Mouse (Mus musculus): ENCODE results near the gene Ric3. TPM values are rescaled to one million over a fixed set of nuclear protein-coding genes. Genes with fewer than 3 reads are reported as not detected.
A peak's percentile ranks its signal among the peaks of the same experiment; 100 is the strongest.
"Not testable (repeated sequence)": the region's sequence is repeated elsewhere in the genome, so short reads cannot be mapped to it uniquely, and the experiment has no call there.

The Ric3 gene
- 2.4 TPM in 1 of 2 replicates, not detected in the other for polyA plus RNA-seq (2011; ENCODE audit: insufficient read depth, insufficient read length, low replicate concordance, missing spikeins)

DNA sequence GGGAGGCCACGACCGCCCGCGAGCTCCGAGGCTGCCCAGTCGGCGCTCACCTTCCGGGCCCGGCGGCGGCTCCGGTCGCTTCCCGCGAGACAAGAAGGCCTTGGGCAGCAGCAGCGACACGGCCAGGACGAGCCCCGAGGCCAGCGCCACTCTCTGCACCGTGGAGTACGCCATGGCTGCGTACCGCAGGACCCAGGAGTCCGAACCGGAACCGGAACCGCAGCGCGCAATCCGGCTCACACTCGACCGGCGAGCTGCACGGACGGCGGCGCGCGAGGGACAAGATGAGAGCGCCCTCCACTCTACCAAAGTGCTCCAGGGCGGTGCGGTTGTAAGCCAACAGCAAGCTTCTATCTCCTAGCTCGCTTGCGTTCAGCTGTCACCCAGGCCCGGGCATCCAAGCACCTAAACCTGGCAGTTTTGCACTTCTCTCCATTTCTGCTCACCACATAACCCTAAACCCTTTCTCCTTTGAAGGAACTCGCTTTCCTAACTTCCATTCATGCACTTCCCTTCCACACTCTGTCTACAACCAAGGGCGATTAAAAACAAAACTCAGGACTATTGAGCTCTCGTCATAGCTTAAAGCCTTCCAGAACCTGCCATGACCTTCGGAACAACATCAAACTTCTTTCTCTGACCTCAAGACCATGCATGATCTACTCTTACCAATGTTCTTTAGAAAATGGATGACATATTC, at the start of gene Ric3:
TSS of gene Ric3 (minus strand) at position 219 of the 700 bp plus-strand sequence.
- TF ChIP-seq CTCF (IDR thresholded peaks at IDR 0.05; ENCODE audit: control insufficient read depth, insufficient read depth, low read length), result no peak
- TF ChIP-seq POLR2A (IDR thresholded peaks at IDR 0.05; ENCODE audit: borderline replicate concordance, control insufficient read depth, low read depth, low read length), result no peak
- Histone ChIP-seq H3K27ac (ENCODE audit: control insufficient read depth, insufficient read depth, low read depth, low read length, poor library complexity) (no peak within 1 kb of the TSS; the same call in 1 of the 2 replicates), H3K4me1 (ENCODE audit: control insufficient read depth, insufficient read depth, low read length) (no peaks in the 10 kb centered on the region), H3K4me3 (replicated peaks; ENCODE audit: control insufficient read depth, low read depth, low read length) (peak within 1 kb of the TSS; percentile 31)
- WGBS, result 5% methylated on average over 50 of the region's 50 CpGs

DNA sequence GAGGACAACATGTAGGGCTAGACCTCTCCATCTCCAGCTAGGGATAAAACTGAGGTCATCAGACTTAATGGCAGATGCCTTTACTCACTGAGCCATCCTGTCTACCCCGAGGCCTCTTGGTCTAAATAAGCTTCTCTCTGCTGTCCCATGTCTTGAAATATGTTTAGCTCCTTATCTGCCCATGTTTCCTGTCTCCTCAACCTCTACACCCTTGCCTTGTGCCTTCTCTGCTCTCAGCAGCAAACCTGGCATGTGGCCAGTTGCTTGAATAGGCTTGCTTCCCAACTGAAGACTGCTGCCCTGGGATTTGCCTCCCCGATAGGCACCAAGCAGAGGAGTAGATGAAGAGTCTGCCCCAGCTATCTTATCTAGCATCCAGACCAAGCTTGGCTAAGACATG, 48.4 kb upstream of the Ric3 start:
- TF ChIP-seq CTCF (IDR thresholded peaks at IDR 0.05; ENCODE audit: control insufficient read depth, insufficient read depth, low read length), result no peak
- no peak for TF ChIP-seq POLR2A (IDR thresholded peaks at IDR 0.05; ENCODE audit: borderline replicate concordance, control insufficient read depth, low read depth, low read length)
- WGBS, result 44% methylated on average over 2 of the region's 2 CpGs
- Histone ChIP-seq H3K4me1 (ENCODE audit: control insufficient read depth, insufficient read depth, low read length) (no peaks in the 10 kb centered on the region; the same call in 1 of the 2 replicates), H3K27ac (ENCODE audit: control insufficient read depth, insufficient read depth, low read depth, low read length, poor library complexity) (no peak overlapping the region), H3K4me3 (replicated peaks; ENCODE audit: control insufficient read depth, low read depth, low read length) (no peak overlapping the region)

DNA sequence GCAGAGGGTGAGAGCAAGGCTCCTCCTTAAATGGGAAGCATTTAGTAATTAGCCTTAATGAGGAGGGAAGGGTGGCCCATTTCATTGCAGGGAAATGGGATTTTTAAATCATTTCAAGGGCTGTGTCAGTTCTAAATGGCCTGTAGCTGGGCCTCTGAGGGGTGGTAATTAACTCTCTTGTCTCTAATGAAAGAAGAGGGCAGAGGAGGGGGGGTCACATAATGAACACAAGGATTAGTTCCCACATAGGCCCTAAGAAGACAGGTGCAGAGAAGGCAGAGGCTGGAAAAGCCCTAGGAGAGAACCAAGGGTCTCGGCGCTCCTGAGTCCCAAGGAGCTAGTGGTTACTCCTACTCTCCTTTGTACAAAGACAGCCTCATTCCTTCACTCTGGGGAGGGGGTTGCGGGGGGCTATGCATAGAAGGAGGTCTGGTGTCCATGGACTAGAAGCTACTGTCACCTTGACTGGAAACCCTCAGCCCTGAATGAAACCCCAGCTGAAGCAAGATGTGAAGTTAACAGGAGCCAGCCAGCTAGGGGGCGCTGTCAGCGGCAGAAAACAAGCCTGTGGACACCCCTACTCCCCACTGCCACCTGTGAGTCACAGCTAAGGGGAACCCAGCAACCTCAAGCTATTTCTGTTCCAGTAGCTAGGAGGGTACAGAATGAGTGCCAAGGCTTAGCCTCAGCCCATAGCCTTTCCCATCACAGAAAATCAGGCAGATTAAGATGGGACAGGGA, 47.0 kb upstream of the Ric3 start:
- Histone ChIP-seq H3K4me3 (replicated peaks; ENCODE audit: control insufficient read depth, low read depth, low read length) (no peak overlapping the region), H3K27ac (ENCODE audit: control insufficient read depth, insufficient read depth, low read depth, low read length, poor library complexity) (no peak overlapping the region), H3K4me1 (ENCODE audit: control insufficient read depth, insufficient read depth, low read length) (no peaks in the 10 kb centered on the region; the same call in 1 of the 2 replicates)
- no peak for TF ChIP-seq POLR2A (IDR thresholded peaks at IDR 0.05; ENCODE audit: borderline replicate concordance, control insufficient read depth, low read depth, low read length)
- no peak for TF ChIP-seq CTCF (IDR thresholded peaks at IDR 0.05; ENCODE audit: control insufficient read depth, insufficient read depth, low read length)
- WGBS, result 76% methylated on average over 5 of the region's 5 CpGs

DNA sequence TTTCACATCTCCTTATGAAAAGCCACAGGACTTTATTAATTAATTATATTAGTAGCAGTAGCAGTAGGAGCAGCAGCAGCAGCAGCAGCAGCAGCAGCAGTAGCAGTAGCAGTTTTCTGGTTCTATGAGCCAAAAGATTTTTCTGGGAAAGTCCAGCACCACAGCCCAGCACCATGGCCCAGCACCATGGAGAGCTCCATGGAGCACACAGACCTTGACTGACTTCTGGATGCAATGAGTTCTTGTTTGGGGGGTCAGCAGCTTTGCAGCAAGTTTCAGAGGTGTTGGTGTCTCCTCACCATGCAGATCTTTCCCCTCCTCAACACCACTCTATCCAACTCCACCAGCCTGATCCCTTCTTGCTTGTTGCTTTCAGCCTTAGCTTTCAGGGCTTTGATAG, 46.3 kb upstream of the Ric3 start:
- TF ChIP-seq CTCF (IDR thresholded peaks at IDR 0.05; ENCODE audit: control insufficient read depth, insufficient read depth, low read length), result no peak
- TF ChIP-seq POLR2A (IDR thresholded peaks at IDR 0.05; ENCODE audit: borderline replicate concordance, control insufficient read depth, low read depth, low read length), result no peak
- Histone ChIP-seq H3K27ac (ENCODE audit: control insufficient read depth, insufficient read depth, low read depth, low read length, poor library complexity) (no peak overlapping the region), H3K4me3 (replicated peaks; ENCODE audit: control insufficient read depth, low read depth, low read length) (no peak overlapping the region), H3K4me1 (ENCODE audit: control insufficient read depth, insufficient read depth, low read length) (no peaks in the 10 kb centered on the region; the same call in 1 of the 2 replicates)

DNA sequence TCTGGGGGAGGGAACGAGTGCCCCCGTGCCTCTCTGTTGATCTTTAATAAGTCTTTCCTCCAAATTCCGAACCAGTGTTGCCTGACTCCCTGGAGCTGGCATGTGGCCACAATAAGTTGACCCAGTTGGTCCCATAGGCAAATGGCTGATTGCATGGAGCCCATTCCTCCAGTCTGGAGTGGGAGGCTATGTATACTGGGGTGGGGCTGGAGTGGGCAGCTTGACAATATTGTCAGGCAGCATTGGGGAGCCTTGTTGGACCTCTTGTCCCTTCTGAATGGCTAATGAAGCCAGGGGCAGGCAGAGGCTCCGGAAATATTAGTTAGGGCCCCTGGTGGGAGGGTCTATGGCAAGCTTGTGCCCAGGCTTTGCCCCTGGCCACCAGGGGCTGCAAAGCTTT, 32.8 kb upstream of the Ric3 start:
- peaks cover 1% of the 10 kb centered on the region; the same call in 1 of the 2 replicates for H3K4me1 ChIP-seq (ENCODE audit: control insufficient read depth, insufficient read depth, low read length)
- 49% methylated on average over 4 of the region's 4 CpGs for WGBS
- H3K27ac ChIP-seq (ENCODE audit: control insufficient read depth, insufficient read depth, low read depth, low read length, poor library complexity), result no peak overlapping the region
- TF ChIP-seq CTCF (IDR thresholded peaks at IDR 0.05; ENCODE audit: control insufficient read depth, insufficient read depth, low read length) (no peak), POLR2A (IDR thresholded peaks at IDR 0.05; ENCODE audit: borderline replicate concordance, control insufficient read depth, low read depth, low read length) (no peak)
- no peak overlapping the region for H3K4me3 ChIP-seq (replicated peaks; ENCODE audit: control insufficient read depth, low read depth, low read length)

DNA sequence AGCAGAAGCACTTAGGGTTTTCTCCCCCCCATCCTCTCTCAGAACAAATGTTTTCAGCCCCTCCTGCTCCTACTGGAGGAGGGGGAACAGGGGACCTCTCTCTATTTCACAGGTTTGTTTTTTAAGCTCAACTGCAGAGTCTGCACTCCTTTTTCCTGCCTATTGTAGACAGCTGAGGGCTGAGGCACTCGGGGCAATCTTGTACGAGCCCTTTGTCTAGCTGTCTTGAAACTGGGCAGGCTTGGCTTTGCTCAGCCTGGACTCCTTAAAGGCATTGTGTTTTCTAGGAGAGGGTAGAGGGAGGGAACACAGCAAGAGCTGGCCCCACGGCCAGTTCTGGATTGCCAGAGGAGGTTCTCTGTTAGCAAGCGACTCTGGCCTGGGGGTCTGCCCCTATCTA, 32.4 kb upstream of the Ric3 start:
- not testable (repeated sequence) for H3K4me1 ChIP-seq (ENCODE audit: control insufficient read depth, insufficient read depth, low read length)

DNA sequence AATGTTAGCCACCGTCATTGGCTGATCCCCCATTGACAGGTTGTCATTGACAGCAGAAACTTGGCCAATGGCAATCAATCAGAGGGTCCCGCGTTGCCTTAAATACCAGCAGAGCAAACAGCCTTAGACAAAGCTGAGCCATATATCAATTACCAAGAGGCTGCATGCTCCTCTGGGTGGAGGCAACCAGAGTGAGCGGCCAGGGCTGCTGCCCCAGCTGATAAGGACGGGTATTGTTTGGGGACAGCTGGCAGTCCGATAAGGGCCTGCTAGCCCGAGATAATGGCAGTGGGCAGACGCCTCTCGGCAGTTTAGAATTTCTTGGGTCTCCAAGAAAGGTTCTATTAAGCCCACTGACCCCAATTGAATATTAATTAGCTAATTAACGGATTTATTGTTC, 31.8 kb upstream of the Ric3 start:
- WGBS, result 24% methylated on average over 10 of the region's 10 CpGs
- TF ChIP-seq CTCF (IDR thresholded peaks at IDR 0.05; ENCODE audit: control insufficient read depth, insufficient read depth, low read length), result no peak
- no peak for TF ChIP-seq POLR2A (IDR thresholded peaks at IDR 0.05; ENCODE audit: borderline replicate concordance, control insufficient read depth, low read depth, low read length)
- peak overlapping the region; percentile 47; the same call in 1 of the 2 replicates for H3K27ac ChIP-seq (ENCODE audit: control insufficient read depth, insufficient read depth, low read depth, low read length, poor library complexity)
- H3K4me1 ChIP-seq (ENCODE audit: control insufficient read depth, insufficient read depth, low read length), result peaks cover 1% of the 10 kb centered on the region; the same call in 1 of the 2 replicates
- H3K4me3 ChIP-seq (replicated peaks; ENCODE audit: control insufficient read depth, low read depth, low read length), result no peak overlapping the region

More for the DNA sequence above, 32.4 kb upstream of the Ric3 start:
- H3K4me3 ChIP-seq (replicated peaks; ENCODE audit: control insufficient read depth, low read depth, low read length); H3K27ac ChIP-seq (ENCODE audit: control insufficient read depth, insufficient read depth, low read depth, low read length, poor library complexity): not testable (repeated sequence)
- 21% methylated on average over 1 of the region's 4 CpGs for WGBS

DNA sequence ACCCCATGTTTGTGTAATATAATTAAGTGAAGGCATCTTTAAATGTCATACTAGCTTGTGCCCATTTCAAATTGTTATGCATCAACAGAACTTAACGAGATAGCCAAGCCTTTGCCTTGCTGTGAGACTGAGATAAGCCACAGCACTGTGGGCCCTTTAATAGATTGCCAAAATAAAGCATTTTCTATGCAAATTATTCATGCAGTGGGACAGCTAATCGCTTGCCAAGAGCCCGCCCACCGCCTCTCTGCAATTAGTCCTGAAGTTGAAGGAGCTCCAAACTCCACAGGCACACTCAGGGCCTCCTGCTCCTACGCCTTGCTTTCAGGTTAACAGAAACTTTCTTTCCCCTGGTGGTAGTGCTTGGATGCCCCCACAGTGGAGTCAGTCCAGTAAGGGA, 27.9 kb upstream of the Ric3 start:
- Histone ChIP-seq H3K27ac (ENCODE audit: control insufficient read depth, insufficient read depth, low read depth, low read length, poor library complexity) (peak overlapping the region; percentile 21; the same call in 1 of the 2 replicates), H3K4me3 (replicated peaks; ENCODE audit: control insufficient read depth, low read depth, low read length) (no peak overlapping the region), H3K4me1 (ENCODE audit: control insufficient read depth, insufficient read depth, low read length) (peaks cover 1% of the 10 kb centered on the region; the same call in 1 of the 2 replicates)
- WGBS, result 62% methylated on average over 5 of the region's 5 CpGs
- TF ChIP-seq CTCF (IDR thresholded peaks at IDR 0.05; ENCODE audit: control insufficient read depth, insufficient read depth, low read length) (no peak), POLR2A (IDR thresholded peaks at IDR 0.05; ENCODE audit: borderline replicate concordance, control insufficient read depth, low read depth, low read length) (no peak)
